Mouse (Mus musculus) regulatory T cell (primary cell): ENCODE measurements around the gene Map4k5.

Source experiments
- in situ Hi-C: fragments of 300-600 bp; cut with MboI, MseI; formaldehyde crosslinking; loops from one replicate; pipeline ENCODE4 v1.15.1; 2025; ENCODE audit warnings: high pct_unique_total_duplicates

The Map4k5 gene

DNA sequence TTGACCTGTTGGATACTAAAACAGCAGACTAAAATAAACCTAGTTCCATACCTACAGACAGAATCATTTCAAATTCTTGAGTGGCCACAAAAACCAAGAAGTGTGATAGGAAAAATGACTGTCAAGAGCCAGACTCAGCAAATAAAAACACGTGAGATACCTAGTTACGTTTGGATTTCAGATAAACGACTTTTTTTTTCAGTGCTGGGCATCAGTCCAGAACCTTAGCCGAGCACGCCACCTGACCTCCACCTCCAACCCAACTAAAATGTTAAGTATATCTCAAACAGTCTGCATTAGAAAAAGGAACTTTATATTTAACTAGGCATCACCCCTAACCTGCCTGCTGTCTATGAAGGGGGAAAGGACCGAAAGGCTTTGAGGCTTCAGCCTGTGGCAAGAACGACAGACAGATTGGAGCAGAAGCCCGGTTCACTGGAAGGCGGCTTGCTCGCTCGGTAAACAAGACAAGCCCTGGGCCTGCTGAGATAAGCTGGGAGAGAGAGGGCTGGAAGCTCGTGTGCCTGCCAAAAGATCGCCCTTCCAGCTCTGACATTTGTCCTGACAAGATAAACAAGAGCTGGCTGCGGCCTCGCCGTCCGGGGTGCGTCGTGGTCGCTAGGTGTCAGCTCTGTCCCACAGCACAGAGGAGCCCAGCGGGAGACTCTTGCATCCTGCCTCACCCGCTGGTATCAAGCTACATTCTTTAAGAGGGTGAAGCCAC is 135.4 kb downstream of the Map4k5 start:
- in situ Hi-C loops, result no loop called here

DNA sequence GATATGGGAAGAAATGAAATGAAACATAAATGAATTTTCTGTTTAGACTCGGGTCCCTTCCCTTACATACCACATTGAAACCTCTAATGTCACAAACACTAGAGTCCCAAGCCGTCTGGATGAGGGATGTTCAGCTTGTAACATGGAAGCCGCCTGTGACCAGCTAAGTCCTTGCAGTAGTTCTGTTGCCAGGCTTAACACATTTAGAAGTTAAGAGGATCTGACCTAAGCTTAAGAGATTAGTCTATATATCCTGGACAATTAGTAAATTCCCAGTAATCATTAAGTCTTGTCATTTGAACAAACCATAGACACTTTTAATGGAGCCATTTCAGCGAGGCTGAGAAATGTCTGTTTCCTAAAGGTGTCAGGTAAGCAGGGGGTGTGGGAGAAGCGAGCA is 137.0 kb downstream of the Map4k5 start:
- in situ Hi-C loops, result no loop called here

DNA sequence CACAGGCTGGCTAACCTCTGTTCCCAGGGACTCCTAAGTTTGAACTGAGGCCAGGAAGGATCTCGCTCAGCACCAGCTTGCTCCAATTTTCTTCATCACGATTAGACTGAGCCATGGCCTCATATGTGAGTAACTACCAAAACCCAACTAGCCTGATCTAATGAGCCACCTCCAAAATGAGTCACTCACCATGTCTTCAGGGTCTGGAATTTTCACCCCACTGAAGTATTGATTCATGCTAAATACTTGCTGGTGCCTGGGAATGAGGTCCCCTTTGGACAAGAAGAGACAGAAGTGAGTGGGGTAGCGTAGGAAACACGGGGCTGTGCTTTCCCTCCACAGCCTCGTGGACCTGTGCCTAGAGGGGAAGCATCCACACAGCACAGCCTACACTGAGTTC is 139.1 kb downstream of the Map4k5 start:
- in situ Hi-C loops, result no loop called here
